Mouse (Mus musculus): Measurements from ENCODE around the gene Otud7a.

Gene Otud7a

DNA sequence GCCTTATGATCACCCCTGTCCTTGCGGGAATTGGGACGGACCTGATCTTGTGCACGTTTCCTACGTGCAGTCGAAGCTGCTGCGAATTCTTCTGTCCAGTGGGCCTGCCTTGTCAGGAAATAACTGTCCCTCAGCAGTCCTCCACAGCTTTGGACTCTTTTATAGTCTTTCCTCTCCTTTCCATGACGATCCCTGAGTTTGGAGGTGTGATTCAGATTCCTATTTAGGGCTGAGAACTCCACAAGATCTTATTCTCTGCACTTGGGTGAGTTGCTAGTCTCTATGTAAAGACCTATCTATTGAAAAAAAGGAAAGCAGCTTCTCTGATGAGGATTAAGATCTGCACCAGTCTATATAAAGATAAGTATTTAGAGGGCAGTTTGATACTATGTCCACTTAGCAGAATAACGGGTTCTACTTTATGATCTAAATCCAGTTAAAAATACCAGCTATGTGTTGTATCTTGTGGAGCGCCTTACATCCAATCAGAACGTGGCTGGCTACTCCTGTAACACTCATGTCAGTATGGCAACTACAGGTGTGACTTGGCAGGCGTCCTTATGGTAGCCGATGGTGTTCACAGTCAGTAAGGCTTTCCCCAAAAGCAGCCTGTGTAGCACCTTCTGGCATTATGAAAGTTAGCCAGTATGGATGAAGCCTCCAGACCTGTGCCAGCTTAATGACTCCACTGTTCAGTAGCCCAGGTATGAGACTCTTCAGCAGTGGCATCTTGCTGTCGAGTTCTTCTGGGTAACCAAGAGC is 274.8 kb downstream of the Otud7a start:
- no peak for DNase-seq

DNA sequence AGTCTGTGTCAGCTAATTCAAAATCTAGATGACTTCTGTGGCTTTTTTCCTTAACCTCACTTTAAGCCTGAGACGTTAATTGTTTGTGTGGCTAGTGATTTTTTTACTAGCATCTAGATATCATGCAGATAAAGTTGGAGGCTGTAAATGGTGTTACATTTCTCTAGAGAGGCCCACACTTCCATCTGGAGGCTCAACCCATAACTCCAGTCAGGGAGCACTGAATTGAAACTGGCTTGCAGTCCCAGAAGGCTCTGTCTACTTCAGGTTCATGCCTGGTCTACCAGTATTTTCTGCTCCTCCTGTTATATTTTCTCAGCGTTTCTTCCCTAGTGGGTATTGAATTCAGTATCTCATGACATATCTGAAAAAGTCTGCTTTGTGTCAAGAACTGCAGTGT is 276.1 kb downstream of the Otud7a start:
- DNase-seq = no peak

DNA sequence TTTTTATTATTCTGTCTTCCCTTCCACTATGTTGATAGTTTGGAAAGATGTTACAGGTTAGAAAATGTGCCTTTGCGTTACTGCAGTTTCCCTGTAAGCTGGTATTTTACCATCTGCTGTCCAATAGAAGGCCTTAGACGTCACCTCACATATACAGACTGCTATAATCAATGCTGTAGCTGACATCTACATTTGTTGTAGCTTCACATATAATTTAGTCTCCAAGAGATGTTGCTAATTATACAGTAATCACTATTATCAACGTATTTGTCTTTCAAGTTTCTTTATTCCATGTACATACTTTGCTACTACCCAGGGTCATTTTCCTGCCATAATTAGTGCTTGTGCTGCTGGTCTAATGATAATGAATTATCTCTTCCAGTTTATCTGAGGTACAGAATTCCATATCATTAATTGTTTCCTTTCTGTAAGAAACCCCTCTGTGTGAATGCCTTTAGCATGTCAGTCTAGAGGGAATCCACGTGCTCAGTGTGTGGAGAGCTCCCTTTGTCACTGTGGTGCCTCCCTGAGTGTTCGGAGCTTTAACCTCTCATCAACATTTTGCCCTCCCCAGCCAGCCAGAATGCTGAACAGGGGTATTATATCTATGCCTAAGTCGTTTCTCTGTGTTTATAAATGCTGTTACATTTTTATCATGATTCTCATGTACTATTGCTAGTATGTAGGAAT is 280.6 kb downstream of the Otud7a start:
- no peak for DNase-seq

DNA sequence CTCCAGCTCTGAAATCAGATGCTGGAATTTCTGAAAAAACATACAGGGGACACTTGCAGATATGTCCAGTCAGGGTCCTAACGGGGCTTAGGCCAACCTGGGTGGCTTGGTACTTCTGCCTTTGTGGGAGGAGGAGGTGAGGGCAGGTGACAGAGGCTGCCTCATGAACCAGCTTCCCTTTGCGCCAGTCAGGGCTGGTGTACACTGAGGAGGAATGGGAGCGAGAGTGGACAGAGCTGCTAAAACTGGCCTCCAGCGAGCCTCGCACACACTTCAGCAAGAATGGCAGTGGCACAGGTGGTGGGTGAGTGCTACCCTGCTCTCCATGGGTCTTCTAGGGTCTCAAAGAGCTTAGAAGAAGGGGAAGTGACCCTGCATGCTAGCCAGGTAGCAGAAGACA is 285.1 kb downstream of the Otud7a start:
- no peak for DNase-seq

DNA sequence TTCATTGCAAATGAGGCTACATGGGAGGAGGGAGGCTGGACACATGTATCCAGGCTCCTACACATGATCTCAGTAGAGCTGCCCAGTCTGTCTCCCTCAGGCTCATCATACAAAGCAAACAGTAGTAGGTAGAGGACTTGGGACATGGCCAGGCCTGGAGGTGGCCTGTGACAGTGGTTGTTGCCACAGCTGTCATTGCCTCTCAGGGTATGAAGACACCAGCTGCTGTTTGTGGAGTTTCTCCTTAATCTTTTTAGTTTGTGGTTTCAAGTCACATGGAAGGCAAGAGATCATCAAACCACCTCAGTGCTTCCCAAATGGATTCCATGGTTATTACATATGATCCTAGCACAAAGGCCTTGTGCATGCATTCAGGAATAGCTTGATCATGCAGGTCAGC is 285.5 kb downstream of the Otud7a start:
- no peak for DNase-seq

DNA sequence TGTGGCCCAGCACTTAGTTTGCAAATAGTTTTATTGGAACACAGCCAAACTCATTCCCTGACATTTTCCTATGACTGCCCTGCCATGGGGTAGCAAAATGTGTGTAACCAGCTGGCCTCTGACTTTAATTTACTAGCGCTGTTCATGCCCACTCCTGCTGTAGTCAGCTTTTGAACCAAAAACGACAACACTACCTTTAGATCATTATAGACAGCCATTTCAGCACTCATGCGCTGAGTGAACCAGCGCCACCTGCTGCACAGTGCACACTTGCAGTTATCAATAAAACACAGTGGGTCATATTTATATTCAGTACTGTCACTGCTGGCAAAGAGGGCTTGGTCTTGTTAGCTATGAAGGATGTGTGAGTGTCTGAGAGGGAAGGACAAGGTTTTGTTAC is 293.2 kb downstream of the Otud7a start:
- peak in 1 of 2 experiments; percentile 28 for DNase-seq

DNA sequence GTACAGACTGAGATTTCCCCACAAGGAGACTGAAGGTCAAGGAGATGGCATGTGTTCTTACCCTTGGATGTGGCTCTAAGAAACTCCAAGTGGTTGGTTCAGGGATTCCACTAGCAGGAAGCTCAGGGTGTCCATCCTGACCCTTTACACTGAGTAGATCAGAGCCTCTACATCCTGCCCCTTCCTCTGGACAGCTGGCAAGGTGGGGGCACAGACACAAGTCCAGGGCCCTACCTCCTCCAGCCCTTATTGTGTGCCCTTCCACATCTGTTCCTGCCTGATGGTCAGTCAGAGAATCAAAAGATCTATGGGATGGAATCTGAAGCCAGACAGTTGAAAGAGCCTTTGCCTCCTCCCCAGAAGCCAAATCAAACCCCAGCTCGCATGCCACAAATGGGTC is 293.6 kb downstream of the Otud7a start:
- no peak for DNase-seq

DNA sequence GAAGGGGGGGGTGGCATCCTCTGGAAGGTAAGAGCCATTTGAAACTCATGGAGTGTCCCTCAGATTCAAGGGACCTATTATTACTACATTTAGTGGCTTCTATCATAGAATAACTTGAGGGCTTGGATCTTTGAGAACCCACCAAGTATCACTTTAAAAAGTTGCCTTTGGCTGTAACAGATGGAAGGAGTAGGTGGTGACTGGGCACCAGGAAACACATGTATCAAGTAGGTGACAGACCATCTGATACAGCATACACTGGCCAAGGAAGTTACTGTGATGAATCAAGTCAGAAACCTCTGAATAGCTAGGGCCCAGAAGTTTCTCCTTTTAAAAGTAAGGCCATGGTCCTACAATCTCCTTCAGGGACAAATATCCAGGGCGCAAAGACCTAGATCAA is 298.6 kb downstream of the Otud7a start:
- no peak for DNase-seq

DNA sequence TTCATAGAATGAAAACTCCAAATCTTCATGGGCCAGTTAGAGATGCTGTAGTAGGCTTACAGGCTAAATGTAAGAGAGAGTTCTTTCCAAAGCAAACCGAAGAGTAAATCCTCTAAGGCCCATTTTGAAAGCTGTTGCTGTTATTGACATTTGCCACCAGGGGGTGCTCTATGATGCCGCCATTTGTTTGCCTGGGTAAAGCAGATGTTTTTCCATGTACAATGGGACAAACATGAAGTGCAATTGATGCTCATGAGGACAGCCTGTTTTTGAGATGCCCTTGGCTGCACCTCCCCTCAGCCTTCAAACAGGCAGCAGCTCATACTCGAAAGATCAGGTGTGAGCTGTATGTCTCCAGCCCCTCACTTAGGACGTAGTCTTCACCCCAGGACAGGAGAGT is 307.5 kb downstream of the Otud7a start:
- peak; percentile 21 to 73 for DNase-seq

DNA sequence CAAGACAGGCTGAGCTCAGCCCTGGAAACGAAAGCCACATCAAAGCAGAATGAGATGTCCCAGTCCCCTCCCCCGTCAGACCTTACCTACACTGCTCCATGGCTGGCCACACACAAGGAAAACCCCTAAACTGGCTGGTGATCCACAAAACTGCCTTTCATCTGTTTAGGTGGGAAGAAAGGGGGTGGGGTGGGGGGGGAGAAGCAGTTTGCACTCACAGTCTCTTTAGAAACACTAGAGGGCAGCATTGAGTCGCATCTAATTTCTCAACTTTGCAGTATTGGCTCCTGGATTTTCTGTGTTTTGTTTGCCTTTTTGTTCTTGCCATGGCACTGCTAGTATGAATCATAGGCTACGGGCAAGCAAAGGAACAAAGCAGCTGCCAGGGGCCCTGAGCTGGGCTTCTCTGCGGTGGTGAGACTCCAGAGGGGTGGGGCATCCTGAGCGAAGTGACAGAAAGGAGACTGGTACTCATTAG is 308.8 kb downstream of the Otud7a start:
- peak; percentile 29 to 52 for DNase-seq

DNA sequence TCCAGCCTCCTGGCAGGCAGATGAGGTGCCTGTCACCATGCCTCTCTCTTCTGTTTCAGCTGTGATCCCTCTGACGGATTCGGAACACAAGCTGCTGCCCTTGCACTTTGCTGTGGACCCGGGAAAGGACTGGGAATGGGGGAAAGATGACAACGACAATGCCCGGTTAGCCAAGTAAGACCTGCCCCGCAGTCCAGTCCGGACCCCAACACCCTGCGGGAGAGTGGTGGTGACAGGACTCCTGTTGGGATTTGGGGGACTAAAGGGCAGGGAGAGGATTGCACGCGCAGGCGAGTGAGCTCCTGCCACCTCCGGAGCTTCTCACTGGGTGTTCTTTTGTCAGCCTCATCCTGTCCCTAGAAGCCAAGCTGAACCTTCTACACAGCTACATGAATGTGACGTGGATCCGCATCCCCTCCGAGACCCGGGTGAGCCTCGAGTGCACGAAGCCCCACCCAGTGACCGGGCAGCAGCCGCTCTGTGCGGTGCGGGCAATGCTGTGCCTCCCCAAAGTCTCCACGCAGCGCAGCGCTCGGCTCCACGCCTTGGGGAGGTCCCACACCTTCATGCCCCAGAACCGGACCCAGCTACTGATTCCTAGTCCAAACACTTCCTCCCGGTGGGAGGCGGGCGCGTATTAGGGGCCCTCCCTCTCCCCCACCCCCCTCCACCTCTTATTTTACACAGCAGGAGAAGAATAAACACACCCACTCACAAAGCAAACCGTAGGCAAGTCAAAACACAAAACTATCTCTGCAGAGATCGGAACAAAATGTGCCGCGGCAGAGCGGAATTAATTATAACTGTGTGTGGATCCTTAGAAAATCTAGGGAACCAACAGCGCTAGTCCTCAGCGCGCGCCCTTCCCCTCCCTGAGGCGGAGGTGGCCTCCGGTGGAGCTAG is 310.3 kb downstream of the Otud7a start:
- peak; percentile 24 to 47 for DNase-seq

DNA sequence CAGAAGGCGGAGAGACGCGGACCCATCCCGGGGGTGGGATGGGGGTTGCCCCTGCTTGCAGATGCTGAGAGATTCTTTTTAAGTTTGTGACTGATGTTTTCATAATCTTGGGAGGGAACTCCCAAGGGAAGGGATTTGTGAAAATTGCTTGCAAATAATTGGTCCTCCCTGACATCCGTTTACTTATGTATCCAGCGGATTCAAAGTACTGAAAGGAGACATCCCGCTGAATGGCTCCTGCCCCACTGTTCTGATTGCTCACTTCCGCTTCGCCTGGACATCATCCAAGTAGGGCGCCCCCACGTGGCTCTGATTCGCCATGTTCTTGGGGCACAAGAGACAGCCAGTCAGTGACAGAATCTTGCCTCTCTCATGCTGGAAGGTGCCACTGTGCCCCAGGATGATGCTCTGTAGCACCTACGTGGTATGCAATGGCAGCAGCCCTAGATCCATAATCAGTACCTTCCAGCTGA is 311.0 kb downstream of the Otud7a start:
- peak; percentile 81 to 91 for DNase-seq

DNA sequence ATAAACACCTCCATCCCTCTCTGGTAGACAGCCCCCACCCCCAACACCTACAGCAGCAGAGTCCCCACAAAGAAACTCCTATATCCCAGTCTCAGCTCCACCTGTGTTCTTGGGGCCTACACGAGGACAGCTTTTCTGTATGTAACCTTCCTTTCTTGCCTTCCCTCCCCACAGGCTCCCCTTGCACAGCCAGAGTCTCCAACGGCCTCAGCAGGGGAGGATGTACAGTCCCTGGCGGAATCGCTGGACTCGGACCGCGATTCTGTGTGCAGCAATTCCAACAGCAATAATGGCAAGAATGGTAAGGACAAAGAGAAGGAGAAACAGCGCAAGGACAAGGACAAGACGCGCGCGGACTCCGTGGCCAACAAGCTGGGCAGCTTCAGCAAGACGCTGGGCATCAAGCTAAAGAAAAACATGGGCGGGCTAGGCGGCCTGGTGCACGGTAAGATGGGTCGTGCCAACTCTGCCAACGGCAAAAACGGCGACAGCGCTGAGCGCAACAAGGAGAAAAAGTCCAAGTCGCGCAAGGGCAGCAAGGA is 312.7 kb downstream of the Otud7a start:
- DNase-seq = peak in 1 of 2 experiments; percentile 8

DNA sequence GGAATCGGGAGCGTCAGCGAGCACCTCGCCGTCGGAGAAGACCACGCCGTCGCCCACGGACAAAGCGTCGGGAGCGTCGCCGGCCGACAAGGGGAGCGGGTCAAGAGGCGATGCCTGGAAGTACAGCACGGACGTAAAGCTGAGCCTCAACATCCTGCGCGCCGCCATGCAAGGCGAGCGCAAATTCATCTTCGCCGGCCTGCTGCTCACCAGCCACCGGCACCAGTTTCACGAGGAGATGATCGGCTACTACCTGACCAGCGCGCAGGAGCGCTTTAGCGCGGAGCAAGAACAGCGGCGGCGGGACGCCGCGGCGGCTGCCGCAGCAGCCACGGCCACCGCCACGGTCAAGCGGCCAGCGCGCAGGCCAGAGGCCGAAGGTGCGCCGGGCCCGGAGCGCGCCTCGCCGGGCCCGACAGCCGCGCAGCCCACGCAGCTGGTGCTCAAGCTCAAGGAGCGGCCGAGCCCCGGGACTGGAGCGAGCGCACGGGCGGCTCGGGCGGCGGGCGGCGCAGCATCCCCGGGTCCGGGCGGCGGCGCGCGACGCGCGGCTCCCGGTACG is 313.2 kb downstream of the Otud7a start:
- DNase-seq = peak in 1 of 2 experiments; percentile 21

DNA sequence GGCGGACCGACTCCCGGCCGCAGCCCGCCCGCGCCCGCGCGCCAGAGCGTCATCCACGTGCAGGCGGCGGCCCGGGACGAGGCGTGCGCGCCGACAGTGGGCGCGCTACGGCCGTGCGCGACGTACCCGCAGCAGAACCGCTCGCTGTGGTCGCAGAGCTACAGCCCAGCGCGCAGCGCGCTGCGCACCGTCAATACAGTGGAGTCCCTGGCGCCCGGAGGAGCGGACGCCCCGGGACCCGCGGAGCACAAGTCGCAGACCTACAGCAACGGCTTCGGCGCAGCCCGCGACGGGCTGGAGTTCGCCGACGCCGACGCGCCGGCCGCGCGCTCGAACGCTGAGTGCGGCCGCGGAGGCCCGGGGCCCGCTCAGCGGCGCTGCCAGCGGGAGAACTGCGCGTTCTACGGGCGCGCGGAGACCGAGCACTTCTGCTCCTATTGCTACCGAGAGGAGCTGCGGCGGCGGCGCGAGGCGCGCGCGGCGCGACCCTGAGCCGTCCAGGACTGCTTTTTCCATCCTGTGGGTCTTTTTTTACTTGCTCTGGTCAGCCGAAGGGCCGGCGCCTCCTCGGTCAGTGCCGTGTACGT is 313.8 kb downstream of the Otud7a start:
- DNase-seq = peak in 1 of 2 experiments; percentile 8

DNA sequence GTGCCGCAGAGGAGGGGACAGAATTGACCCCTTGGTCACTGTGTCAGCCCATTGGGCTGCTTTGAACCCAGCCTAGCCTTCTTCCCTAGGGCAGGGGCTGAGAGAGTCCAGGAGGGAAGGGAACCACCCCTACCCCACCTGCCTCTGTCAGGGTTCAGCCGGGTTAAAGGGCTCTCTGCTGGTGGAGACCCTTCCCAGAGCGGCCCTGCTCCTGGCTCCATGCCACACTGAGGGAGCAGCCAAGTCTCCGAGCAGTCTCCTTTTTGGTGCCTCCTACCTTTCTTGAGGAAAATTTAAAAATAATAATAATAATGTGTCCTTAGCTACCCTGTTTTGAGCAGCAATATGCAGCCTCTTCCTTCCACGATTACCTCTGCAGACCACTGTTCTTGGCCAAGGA is 315.1 kb downstream of the Otud7a start:
- no peak for DNase-seq

DNA sequence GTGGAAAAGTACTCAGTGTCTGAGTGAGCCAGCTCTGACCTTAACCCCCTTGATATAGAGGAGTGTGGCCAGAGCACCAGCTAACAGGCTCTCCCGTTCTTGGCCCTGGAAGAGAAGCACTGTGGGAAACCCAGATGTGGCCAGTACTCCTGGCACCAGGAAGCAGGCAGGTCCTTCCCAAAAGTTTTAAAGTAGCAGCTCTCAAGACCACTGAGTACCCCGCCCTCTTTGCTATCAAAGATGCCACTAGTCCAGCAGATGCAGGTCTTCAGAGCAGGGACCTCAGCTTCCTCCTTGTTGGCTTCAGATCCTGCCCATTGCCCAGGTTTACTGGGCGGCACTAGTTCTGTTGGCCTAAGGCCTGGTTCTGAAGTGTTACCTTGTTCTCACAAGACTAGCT is 318.0 kb downstream of the Otud7a start:
- DNase-seq = no peak

DNA sequence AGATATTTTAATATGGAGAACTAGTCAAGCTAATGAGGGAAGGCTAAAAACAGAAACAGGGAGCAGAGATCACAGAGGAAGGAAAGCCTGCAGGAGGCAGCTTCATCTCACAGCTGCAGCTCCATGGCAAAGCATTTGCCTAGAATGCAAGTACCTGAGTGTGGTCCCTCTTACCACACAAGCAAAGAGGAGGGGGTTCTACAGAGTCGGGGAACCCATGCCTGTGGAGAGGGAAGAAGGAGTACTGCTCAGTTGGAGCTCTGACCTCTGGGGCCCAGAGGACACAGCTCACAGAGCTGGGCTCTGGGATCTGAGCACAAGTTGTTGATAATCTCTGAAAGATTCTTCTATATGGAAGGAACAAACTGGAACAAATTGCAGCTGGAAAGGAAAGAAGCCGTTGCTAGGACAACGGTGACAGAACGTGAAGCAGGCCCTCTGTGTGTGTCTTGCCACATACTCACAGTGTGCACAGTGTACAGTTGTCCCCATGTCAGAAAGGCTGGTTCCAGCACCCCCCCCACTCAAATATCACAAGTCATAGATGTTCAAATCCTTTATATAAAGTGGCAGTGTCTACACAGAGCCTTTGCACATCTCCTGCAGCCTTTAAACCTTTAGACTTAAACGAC is 324.0 kb downstream of the Otud7a start:
- no peak for DNase-seq

DNA sequence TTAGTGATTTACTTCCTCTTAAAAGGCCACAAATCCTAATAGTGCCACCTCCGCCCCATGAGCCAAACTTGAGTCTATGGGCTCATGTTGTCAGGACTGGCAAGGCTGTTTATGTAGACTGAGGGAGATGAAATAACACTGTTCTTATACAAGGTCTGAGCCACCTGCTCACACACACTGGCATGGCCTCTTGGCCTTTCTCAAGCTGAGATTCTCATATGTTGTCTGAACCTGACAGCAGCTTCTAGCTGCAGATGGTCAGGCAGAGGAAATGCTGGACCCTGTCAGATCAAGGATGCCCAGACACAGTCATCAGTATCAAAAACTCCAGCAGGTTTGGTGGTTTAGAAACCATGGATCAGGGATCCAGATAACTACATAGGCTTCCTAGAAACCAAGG is 328.7 kb downstream of the Otud7a start:
- DNase-seq = no peak

DNA sequence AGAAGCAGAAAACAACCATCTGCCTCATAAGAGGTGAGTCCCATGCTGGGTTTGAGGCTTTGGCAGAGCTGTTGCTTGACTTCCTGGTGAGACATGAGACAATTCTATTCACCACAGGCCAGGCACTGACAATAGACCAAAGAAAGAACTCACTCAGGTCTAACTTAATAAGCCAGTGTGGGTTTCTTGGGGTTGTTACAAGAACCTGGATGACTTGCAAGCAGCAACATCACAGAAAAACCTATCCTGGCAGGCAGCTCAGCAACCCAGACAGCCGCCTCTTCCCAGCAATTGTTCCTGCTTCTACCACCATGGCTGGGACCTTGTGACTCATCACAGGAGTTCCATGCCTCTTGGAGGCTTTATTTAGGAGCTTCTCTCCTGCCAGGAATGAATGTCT is 329.7 kb downstream of the Otud7a start:
- no peak for DNase-seq

DNA sequence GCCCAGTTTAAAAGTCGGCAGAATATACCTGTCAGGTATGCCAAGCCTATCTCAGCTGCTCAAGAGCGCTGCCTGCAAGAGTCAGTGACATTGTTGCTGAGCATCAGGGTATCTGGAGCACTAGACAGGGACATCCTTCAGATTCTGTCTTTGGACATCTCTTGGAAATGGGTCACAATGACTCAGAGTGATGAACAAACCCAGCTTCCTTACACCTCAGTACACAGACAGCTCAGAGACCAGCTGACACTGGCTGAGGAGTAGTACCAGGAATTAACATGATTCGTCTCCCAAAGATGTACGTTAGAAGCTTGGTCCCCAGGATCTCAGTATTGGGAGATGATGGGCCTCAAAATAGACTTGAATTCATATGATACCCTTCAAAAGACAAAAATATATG is 332.8 kb downstream of the Otud7a start:
- DNase-seq = no peak

DNA sequence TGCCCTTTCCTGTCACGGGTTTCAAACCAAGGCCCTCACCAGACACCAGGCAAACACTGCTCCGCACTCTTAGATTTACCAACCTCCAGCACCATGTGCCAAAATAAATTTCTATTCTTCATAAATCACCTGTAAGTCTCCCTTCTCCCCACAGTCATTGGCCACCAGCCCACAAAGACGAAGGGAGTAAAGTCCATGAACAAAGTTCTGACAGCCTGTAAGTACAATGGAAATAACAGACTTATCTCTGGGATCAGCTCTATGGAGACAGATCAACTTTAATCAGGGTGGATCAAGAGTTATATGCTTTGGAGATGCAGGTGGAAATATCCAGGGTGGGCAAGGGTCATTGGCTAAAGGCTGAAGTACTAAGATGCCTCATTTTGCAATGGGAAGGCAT is 336.3 kb downstream of the Otud7a start:
- peak; percentile 11 to 52 for DNase-seq

Measured in kidney, postnatal 36 days (tissue).